Mouse (Mus musculus) kidney, postnatal 0 days (tissue): ENCODE results near the gene Fars2. TPM values are rescaled to one million over a fixed set of nuclear protein-coding genes. Genes with fewer than 3 reads are reported as not detected.

ENCODE experiments used
- ATAC-seq: fragments of 200-750 bp; cut with Nextera tagmentation; replicated peaks from 2 replicates; pipeline ENCODE4 v1.8.0; 2017; ENCODE audit warnings: low read depth, moderate number of reproducible peaks, moderate TSS enrichment, moderate library complexity; ENCODE audit not compliant: low FRiP score
- DNase-seq: peaks from one replicate; pipeline ENCODE4 v3.0.0-alpha.2; 2016; ENCODE audit warnings: low spot score
- H3K27ac ChIP-seq: fragments of 300-500 bp; sonication (generic); 2 replicates; pipeline ENCODE4 v1.5.1; 2014; ENCODE audit warnings: mild to moderate bottlenecking
- H3K27me3 ChIP-seq: fragments of 300-500 bp; sonication (generic); 2 replicates; pipeline ENCODE4 v1.6.1; 2014; ENCODE audit warnings: low read length, mixed read lengths; ENCODE audit not compliant: insufficient read depth
- H3K36me3 ChIP-seq: fragments of 300-500 bp; sonication (generic); 2 replicates; pipeline ENCODE4 v1.6.1; 2014; ENCODE audit warnings: low read length, mixed read lengths; ENCODE audit not compliant: insufficient read depth
- H3K4me1 ChIP-seq: fragments of 300-500 bp; sonication (generic); replicated peaks from 2 replicates; pipeline ENCODE4 v1.6.1; 2014; ENCODE audit warnings: antibody characterized with exemption, low read length, mixed read lengths; ENCODE audit not compliant: insufficient read depth
- H3K4me2 ChIP-seq: fragments of 300-500 bp; sonication (generic); 2 replicates; pipeline ENCODE4 v1.6.1; 2014; ENCODE audit warnings: mild to moderate bottlenecking, low read length, moderate library complexity, mixed read lengths
- H3K4me3 ChIP-seq: fragments of 300-500 bp; sonication (generic); replicated peaks from 2 replicates; pipeline ENCODE4 v1.5.1; 2014; ENCODE audit warnings: low read depth, low read length
- H3K9ac ChIP-seq: fragments of 300-500 bp; sonication (generic); 2 replicates; pipeline ENCODE4 v1.6.1; 2014; ENCODE audit warnings: low read depth, low read length
- H3K9me3 ChIP-seq: fragments of 300-500 bp; sonication (generic); replicated peaks from 2 replicates; pipeline ENCODE4 v1.6.1; 2016; ENCODE audit warnings: low read length, inconsistent platforms, mixed read lengths
- CTCF ChIP-seq: IDR thresholded peaks from 2 replicates; pipeline ENCODE4 v1.5.1; 2016; ENCODE audit warnings: antibody characterized with exemption, low read depth, mild to moderate bottlenecking, moderate library complexity
- WGBS: fragments of 180-500 bp; shearing (Covaris S2); extraction: QIAGEN DNeasy Blood & Tissue Kit; methylation state at CpG from one replicate; pipeline ENCODE4 v1.1.7; 2014; 5-methylcytosine and 5-hydroxymethylcytosine counted together
- polyA plus RNA-seq: library from polyadenylated mRNA; unstranded; fragments of >200 nt; fragmentation: Nextera tagmentation; extraction: Ambion mirVana; gene quantifications from 2 replicates; pipeline ENCODE4 v1.2.1, GENCODE M21; 2015

The Fars2 gene
- polyA plus RNA-seq, 1 experiment from 2014 or later = 54.7 TPM

DNA sequence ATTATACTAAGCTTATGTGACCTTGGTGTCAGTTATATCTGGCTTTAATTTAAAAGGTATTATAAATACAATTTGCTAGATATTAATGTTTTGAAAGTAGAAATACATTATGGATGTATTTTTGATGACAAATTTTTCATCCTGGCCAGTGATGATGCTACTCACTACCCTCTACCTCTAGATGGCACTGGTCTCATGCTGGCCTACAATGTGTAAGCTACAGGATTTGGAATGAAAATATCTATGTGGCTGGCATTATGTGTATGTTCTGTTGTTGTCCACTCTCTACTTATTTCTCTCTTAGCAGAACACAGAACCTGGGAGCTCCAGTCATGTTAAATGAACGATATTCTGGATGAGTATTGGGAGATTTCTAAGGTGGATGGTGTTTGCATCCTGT lies 104.7 kb downstream of the Fars2 start:
- H3K27me3 ChIP-seq = no peaks in the 10 kb centered on the region
- no peak overlapping the region for H3K4me2 ChIP-seq
- DNase-seq (no peak), ATAC-seq (no peak)
- peak; percentile 60 for TF ChIP-seq CTCF
- H3K36me3 ChIP-seq = no peaks in the 10 kb centered on the region
- no peaks in the 10 kb centered on the region for H3K4me1 ChIP-seq
- no peak overlapping the region for H3K27ac ChIP-seq
- 94% methylated on average over 1 of the region's 1 CpGs for WGBS
- H3K9ac ChIP-seq = no peak overlapping the region
- no peaks in the 10 kb centered on the region for H3K9me3 ChIP-seq
- H3K4me3 ChIP-seq = no peak overlapping the region

DNA sequence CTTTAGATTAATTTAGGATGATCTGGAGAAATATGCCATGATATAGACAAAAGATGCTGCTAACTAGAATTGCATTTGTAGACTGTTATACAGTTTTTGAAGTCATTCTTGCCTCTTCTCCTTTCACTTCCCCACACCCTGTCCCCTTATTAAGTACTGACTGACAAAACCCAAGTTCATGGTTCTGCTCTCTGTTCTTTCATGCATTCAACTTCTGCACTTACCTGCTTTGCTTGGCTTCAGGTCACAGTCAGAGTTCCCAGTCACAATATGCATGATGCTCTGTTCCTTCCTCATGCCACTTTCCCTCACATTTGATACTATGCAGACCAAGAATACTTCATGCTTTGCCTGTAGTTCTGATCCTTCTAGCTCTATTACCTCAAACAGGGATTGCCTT lies 105.5 kb downstream of the Fars2 start:
- ATAC-seq (no peak), DNase-seq (no peak)
- Histone ChIP-seq H3K4me3 (no peak overlapping the region), H3K27ac (no peak overlapping the region), H3K4me2 (no peak overlapping the region), H3K36me3 (no peaks in the 10 kb centered on the region), H3K9me3 (no peaks in the 10 kb centered on the region), H3K27me3 (no peaks in the 10 kb centered on the region), H3K4me1 (no peaks in the 10 kb centered on the region), H3K9ac (no peak overlapping the region)
- TF ChIP-seq CTCF = no peak

DNA sequence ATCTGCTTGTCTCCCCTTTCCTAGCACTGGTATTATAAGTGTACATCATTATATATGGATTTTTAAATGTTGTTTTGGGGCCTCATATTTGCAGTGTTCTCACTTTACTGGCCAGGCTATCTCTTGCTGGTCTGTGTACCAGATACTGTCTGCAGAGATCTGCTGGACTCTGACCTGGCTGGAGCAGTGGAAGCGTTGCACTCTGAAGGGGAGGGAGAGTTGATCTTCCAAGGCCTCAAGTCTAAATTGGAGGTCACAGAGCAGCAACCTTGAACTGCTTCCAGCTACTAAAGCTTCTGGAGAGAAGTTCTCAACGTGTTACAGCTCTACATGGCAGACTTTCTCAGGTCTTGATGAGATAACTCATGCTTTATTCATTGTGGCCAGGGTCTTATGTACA lies 107.2 kb downstream of the Fars2 start:
- no peaks in the 10 kb centered on the region for H3K4me1 ChIP-seq
- no peak overlapping the region for H3K27ac ChIP-seq
- TF ChIP-seq CTCF = no peak
- H3K4me2 ChIP-seq = no peak overlapping the region
- no peak overlapping the region for H3K9ac ChIP-seq
- no peaks in the 10 kb centered on the region for H3K36me3 ChIP-seq
- ATAC-seq = no peak
- no peak overlapping the region for H3K4me3 ChIP-seq
- H3K27me3 ChIP-seq = no peaks in the 10 kb centered on the region
- DNase-seq = no peak
- WGBS = 54% methylated on average over 2 of the region's 2 CpGs
- no peaks in the 10 kb centered on the region for H3K9me3 ChIP-seq

DNA sequence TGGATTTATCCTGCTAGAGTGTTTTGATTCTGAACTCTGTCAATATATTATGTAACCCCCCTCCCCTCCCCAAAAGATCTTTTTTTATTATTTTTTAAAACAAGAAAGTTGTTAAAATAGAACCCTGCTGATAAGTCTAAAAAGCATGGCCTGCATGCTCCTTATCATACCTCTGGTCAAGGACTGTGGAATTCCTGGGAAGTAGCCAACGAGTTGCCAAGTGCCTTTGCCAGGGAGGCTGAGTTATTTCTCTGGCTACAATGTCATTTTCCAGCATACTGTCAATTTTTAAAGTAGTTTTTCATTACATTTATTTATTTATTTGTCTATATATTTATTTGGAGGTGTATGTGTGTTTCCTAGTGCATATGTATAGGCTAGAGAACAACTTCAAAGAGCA lies 125.0 kb downstream of the Fars2 start:
- no peaks in the 10 kb centered on the region for H3K36me3 ChIP-seq
- H3K4me3 ChIP-seq = no peak overlapping the region
- no peak for ATAC-seq
- no peaks in the 10 kb centered on the region for H3K4me1 ChIP-seq
- H3K9ac ChIP-seq = no peak overlapping the region
- no peak overlapping the region for H3K27ac ChIP-seq
- 62% methylated on average over 1 of the region's 1 CpGs for WGBS
- H3K27me3 ChIP-seq = no peaks in the 10 kb centered on the region
- no peak overlapping the region for H3K4me2 ChIP-seq
- H3K9me3 ChIP-seq = no peaks in the 10 kb centered on the region
- no peak for TF ChIP-seq CTCF
- no peak for DNase-seq

DNA sequence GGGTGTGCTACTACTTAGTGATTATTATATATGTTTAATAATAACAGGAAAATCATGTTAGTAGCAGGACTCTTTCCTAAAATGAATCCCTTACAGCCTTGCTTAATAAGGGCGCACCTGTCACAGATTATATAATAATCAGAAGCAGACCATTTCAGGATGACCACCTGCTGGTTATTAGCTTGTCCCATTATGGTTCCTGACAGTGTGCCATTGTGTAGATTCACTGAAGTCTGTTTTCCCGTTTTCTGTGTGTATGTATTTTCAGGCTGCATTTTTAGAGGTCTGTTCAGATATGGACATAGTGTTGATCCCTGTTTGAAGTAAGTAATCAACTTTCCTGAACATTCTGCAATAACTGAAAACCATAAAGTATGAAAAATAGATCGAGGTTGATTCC lies 136.7 kb downstream of the Fars2 start:
- 73% methylated on average over 3 of the region's 3 CpGs for WGBS
- Histone ChIP-seq H3K9me3 (no peaks in the 10 kb centered on the region), H3K4me3 (no peak overlapping the region), H3K27me3 (no peaks in the 10 kb centered on the region), H3K4me2 (no peak overlapping the region), H3K4me1 (no peaks in the 10 kb centered on the region), H3K27ac (no peak overlapping the region), H3K9ac (no peak overlapping the region), H3K36me3 (no peaks in the 10 kb centered on the region)
- ATAC-seq (no peak), DNase-seq (no peak)
- TF ChIP-seq CTCF = no peak

DNA sequence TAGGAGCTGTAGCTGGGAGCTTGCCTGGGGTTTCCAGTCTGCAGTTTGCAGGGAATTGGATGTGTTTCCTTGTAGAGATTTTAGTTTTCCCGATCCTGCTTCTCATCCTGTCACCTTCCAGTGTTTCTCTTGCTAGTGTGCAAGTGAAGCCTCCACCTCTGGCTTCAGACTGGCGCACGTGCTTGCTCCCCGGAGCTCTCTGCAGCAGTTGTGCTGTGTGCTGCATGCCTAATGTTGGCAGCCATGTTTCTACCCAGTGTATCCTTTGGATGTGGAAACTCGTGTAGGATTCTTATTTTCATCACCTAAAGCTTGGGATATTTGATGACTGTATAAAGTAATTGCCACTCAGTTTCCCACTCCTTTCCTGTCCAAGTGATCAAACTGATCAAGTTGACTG lies 140.0 kb downstream of the Fars2 start:
- Histone ChIP-seq H3K4me2 (no peak overlapping the region), H3K27me3 (no peaks in the 10 kb centered on the region), H3K27ac (no peak overlapping the region), H3K36me3 (0 out of 2 replicates have a peak, but pooled peaks cover 2% of the 10 kb centered on the region), H3K9ac (no peak overlapping the region), H3K9me3 (0 out of 2 replicates have a peak, but pooled peaks cover 2% of the 10 kb centered on the region), H3K4me3 (no peak overlapping the region), H3K4me1 (no peaks in the 10 kb centered on the region)
- 83% methylated on average over 5 of the region's 5 CpGs for WGBS
- DNase-seq (no peak), ATAC-seq (no peak)
- TF ChIP-seq CTCF = no peak

DNA sequence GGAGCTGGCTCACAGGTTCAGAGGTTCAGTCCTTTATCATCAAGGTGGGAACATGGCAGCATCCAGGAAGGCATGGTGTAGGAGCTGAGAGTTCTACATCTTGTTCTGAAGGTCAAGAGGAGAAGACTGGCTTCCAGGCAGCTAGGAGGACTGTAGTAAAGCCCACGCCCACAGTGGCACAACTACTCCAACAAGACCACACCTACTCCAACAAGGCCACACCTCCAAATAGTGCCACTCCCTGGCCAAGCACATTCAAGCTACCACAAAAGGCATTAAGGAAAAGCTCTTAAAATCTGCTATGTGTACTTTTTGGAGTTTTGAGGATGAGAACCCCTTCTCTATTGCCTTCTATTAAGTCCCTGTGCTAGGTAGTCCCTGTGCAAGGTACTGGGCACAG lies 142.5 kb downstream of the Fars2 start:
- Histone ChIP-seq H3K9me3 (0 out of 2 replicates have a peak, but pooled peaks cover 2% of the 10 kb centered on the region), H3K36me3 (0 out of 2 replicates have a peak, but pooled peaks cover 2% of the 10 kb centered on the region), H3K27ac (no peak overlapping the region), H3K9ac (no peak overlapping the region), H3K27me3 (no peaks in the 10 kb centered on the region), H3K4me2 (no peak overlapping the region), H3K4me3 (no peak overlapping the region), H3K4me1 (no peaks in the 10 kb centered on the region)
- no peak for TF ChIP-seq CTCF
- no peak for DNase-seq
- 93% methylated on average over 1 of the region's 1 CpGs for WGBS
- ATAC-seq = no peak
